Mouse (Mus musculus) thymus, postnatal 0 days (tissue): ENCODE data around the gene Klk1b21. TPM values are rescaled to one million over a fixed set of nuclear protein-coding genes. Genes with fewer than 3 reads are reported as not detected.
"Not testable (repeated sequence)": the region's sequence is repeated elsewhere in the genome, so short reads cannot be mapped to it uniquely, and the experiment has no call there.

Experiments
- DNase-seq: peaks from one replicate; pipeline ENCODE4 v3.0.0-alpha.2; 2015; ENCODE audit warnings: low spot score
- polyA plus RNA-seq: library from polyadenylated mRNA; unstranded; fragments of >200 nt; fragmentation: Nextera tagmentation; extraction: Ambion mirVana; gene quantifications from 2 replicates; pipeline ENCODE4 v1.2.1, GENCODE M21; 2015

The Klk1b21 gene
- 0.53 TPM in 1 of 2 replicates, not detected in the other for polyA plus RNA-seq

DNA sequence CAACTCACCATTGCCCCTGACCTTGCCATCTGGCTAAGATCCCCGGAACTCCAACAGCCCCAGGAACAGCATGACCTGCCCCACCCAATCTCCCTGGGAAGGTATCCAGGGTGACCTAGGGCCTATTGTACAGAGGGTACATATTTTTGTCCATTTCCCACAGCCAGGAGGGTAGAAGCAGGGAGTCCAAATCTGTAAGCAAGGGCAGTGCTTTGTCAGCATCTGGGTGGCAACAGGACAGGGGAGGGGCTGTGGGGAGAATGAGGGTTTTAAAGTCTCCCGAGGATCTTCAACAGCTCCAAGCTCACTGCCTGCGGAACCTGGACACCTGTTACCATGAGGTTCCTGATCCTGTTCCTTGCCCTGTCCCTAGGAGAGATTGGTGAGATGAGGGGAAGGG is at the start of gene Klk1b21:
Klk1b21 (plus strand) TSS at position 301 of the 400 bp plus-strand sequence.
- DNase-seq, result not testable (repeated sequence)

DNA sequence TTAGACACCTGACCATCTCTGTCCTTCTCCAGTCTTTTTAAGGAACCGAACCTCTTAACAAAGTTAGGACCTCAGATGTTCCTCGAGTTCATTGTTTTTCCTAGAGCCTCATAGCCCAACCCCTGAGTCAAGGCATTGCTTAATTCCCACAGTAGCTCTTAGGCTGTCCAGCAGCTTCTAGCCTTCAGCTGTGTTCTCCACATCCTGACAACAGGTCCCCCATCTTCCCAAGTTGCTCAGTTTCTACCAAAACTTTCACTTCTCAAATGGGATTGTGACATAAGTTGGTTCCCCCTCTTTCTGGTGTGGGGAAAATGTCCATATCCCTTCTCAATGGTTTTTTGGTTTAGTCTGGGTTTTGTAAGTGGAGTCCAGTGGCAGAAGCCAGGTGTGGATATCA is 30.0 kb upstream of the Klk1b21 start:
- no peak for DNase-seq

DNA sequence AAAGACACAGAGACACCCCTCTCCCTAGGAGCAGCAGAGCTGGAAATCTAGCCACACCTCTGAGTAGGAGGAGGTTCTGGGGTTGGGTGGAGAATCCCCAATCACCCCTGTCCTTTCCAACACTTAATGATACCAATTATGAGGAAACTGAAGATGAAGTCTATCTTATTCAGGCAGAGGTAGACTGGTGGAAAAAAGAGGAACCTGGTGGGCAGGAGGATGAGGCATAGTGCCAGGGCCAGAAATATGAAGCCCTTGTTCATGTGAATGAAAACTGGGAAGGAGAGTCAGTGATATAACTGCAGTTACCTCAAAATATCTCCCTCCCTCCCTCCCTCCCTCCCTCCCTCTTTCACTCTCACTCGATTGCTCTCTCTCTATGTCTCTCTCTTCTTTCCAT is 24.4 kb upstream of the Klk1b21 start:
- DNase-seq, result no peak

DNA sequence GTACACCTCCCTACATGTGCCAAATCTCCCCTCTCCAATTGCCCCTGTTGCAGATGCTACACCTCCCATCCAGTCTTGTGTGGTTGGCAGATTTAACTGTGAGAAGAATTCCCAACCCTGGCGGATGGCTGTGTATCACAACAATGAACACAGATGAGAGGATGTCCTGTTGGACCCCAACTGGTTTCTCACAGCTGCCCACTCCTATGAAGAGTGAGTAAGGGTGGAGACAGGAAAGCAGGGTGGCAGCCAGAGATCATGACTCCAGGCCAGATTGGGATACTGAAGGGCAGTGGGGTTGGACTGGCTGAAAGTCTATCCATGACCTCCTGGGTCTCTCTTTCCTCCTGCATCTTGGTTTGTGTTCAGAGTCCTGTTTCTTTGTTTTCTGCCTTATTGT is 6.0 kb upstream of the Klk1b21 start:
- no peak for DNase-seq

DNA sequence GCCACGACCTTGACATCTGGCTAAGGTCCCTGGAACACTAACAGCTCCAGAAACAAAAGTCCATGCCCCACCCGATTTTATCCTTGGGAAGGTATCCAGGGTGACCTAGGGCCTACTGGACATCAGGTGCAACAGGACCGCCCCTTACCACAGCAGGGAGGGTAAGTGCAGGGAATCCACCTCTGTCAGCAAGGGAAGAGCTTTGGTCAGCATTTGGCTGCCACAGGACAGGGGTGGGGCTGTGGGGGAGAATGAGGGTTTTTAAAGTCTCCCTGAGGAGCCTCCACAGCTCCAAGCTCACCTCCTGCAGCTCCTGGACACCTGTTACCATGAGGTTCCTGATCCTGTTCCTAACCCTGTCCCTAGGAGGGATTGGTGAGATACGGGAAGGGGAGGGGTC is 10.2 kb downstream of the Klk1b21 start, which contains the start of gene Klk1b22:
Klk1b22 (plus strand) TSS at position 301 of the 400 bp plus-strand sequence.
- no peak for DNase-seq

DNA sequence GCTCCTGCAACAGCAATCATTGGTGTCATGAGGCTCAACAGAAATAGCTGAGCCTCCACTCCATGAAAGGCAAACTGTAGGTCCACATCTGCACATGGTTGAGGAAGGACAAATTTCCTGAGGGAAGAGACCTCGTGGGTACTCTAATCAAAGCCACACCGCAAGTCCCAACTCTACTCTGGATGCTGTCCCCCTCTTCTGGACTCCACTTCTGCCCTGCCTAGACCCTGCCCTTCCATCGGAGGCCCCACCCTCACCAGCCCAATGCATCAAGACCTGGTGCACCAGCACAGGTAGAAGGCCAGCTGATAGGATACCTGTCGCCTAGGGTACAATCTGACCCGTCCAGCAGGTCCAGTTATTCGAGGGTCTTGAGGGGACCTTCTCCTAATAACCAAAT is 21.3 kb downstream of the Klk1b21 start:
- DNase-seq, result no peak

DNA sequence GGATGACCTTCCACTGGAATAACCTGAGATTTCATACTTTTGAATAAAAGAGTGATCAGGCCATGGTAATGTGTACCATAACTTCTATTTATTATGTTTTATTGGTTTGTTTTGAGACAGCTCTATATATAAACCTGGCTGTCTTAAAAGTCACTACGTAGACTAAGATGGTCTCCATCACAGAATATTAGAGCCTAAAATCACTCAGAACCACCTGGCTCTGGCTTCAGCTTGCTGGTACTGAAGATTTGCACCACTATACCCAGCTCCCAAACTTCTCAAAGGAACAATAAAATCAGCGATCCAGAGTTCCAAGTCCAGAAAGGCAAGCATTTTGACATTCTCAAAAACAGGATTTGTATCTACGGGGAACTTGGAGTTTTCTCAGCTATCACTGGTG is 34.3 kb downstream of the Klk1b21 start, which contains the start of gene Klk1b16:
Klk1b16 (plus strand) TSS at position 301 of the 400 bp plus-strand sequence.
- DNase-seq, result no peak

Other genes starting within 250 kb of the Klk1b21 start
- gene Klk4, start 221.2 kb upstream of the Klk1b21 start, polyA plus RNA-seq, result 0.65 and 1.4 TPM in 2 replicates
- gene Klk15, start 168.6 kb upstream of the Klk1b21 start, polyA plus RNA-seq, result not detected in 2 replicates
- gene Klk1b8, start 151.7 kb upstream of the Klk1b21 start, polyA plus RNA-seq, result 0.60 and 0.72 TPM in 2 replicates
- gene Klk1b1, start 135.6 kb upstream of the Klk1b21 start, polyA plus RNA-seq, result 0.38 and 0.42 TPM in 2 replicates
- gene Klk1b9, start 126.3 kb upstream of the Klk1b21 start, polyA plus RNA-seq, result 1.7 and 2.1 TPM in 2 replicates
- 1.0 and 1.1 TPM in 2 replicates for gene Klk1b11, start 106.5 kb upstream of the Klk1b21 start, polyA plus RNA-seq
- 0.68 and 0.87 TPM in 2 replicates for gene Klk1b26, start 90.2 kb upstream of the Klk1b21 start, polyA plus RNA-seq
- gene Klk1b27, start 50.0 kb upstream of the Klk1b21 start, polyA plus RNA-seq, result 0.27 and 0.57 TPM in 2 replicates
- gene Klk1b22, start 10.3 kb downstream of the Klk1b21 start, polyA plus RNA-seq, result 0.80 and 1.1 TPM in 2 replicates
- gene Klk1b16, start 34.4 kb downstream of the Klk1b21 start, polyA plus RNA-seq, result 0.33 TPM in 2 replicates
- not detected in 2 replicates for gene Klk1b24, start 85.9 kb downstream of the Klk1b21 start, polyA plus RNA-seq
- gene Klk1b3, start 95.9 kb downstream of the Klk1b21 start, polyA plus RNA-seq, result 0.31 and 0.63 TPM in 2 replicates
- 0.33 and 0.50 TPM in 2 replicates for gene Klk1b4, start 105.1 kb downstream of the Klk1b21 start, polyA plus RNA-seq
- 0.10 TPM in 1 of 2 replicates, not detected in the other for gene Klk1b5, start 113.6 kb downstream of the Klk1b21 start, polyA plus RNA-seq
- 2.2 and 3.8 TPM in 2 replicates for gene Klk1, start 123.0 kb downstream of the Klk1b21 start, polyA plus RNA-seq
- gene Gm36864, start 133.8 kb downstream of the Klk1b21 start, polyA plus RNA-seq, result not detected in 2 replicates
- 0.81 and 1.3 TPM in 2 replicates for gene 1700028J19Rik, start 144.4 kb downstream of the Klk1b21 start, polyA plus RNA-seq
- 76.8 and 86.3 TPM in 2 replicates for gene 2410002F23Rik, start 144.4 kb downstream of the Klk1b21 start, polyA plus RNA-seq
- gene Acp4, start 155.1 kb downstream of the Klk1b21 start, polyA plus RNA-seq, result 0.14 TPM in 2 replicates
- not detected in 2 replicates for gene Gm15517, start 159.1 kb downstream of the Klk1b21 start, polyA plus RNA-seq
- 3.7 and 4.0 TPM in 2 replicates for gene Clec11a, start 204.6 kb downstream of the Klk1b21 start, polyA plus RNA-seq
- gene Shank1, start 207.9 kb downstream of the Klk1b21 start, polyA plus RNA-seq, result 0.14 and 0.29 TPM in 2 replicates